Mouse (Mus musculus): ENCODE data around the gene Ece2.

Ece2 gene

GRCm38 (mm10) chr16:20692241-20692965 is 62.8 kb downstream of the Ece2 start:
- H3K36me3 ChIP-seq (ENCODE audit: control insufficient read depth, insufficient read depth, low read length, poor library complexity, severe bottlenecking): peaks cover 12% of the 10 kb centered on the region; the same call in 1 of the 2 replicates
- no peak for DNase-seq (ENCODE audit: low read depth, low spot score)
- no peaks in the 10 kb centered on the region; the same call in 1 of the 2 replicates for H3K27me3 ChIP-seq (ENCODE audit: control insufficient read depth, insufficient read depth, low read length, poor library complexity, severe bottlenecking)

GRCm38 (mm10) chr16:20693111-20693701 is 63.6 kb downstream of the Ece2 start, which contains the start of gene Fam131a:
Gene Fam131a, plus strand, starts transcription at chr16:20693241.
- DNase-seq (ENCODE audit: low read depth, low spot score): peak; percentile 71
- H3K36me3 ChIP-seq (ENCODE audit: control insufficient read depth, insufficient read depth, low read length, poor library complexity, severe bottlenecking): peaks cover 10% of the 10 kb centered on the region; the same call in 1 of the 2 replicates
- no peaks in the 10 kb centered on the region; the same call in 1 of the 2 replicates for H3K27me3 ChIP-seq (ENCODE audit: control insufficient read depth, insufficient read depth, low read length, poor library complexity, severe bottlenecking)

DNA sequence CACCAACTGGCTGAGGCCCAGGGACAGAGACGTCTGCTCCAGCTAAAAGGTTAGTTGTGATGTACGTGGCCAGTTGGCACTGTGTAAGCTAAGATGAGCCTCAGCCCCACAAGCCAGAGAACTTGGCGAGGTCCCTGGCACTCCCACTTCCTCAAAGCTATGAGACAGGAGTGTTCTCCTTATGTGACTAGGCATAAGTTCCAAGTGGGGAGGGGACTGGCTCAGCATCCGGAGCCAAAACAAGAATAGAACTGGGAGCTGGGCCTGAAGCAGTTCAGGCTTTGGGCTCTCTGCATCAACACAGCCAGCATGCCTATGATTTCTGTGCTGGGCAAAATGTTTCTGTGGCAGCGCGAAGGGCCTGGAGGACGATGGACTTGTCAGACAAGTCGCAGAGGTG is 65.2 kb downstream of the Ece2 start:
- Histone ChIP-seq H3K27me3 (ENCODE audit: control insufficient read depth, insufficient read depth, low read length, poor library complexity, severe bottlenecking) (no peaks in the 10 kb centered on the region; the same call in 1 of the 2 replicates), H3K36me3 (ENCODE audit: control insufficient read depth, insufficient read depth, low read length, poor library complexity, severe bottlenecking) (peaks cover 3% of the 10 kb centered on the region; the same call in 1 of the 2 replicates)
- no peak for DNase-seq (ENCODE audit: low read depth, low spot score)

DNA sequence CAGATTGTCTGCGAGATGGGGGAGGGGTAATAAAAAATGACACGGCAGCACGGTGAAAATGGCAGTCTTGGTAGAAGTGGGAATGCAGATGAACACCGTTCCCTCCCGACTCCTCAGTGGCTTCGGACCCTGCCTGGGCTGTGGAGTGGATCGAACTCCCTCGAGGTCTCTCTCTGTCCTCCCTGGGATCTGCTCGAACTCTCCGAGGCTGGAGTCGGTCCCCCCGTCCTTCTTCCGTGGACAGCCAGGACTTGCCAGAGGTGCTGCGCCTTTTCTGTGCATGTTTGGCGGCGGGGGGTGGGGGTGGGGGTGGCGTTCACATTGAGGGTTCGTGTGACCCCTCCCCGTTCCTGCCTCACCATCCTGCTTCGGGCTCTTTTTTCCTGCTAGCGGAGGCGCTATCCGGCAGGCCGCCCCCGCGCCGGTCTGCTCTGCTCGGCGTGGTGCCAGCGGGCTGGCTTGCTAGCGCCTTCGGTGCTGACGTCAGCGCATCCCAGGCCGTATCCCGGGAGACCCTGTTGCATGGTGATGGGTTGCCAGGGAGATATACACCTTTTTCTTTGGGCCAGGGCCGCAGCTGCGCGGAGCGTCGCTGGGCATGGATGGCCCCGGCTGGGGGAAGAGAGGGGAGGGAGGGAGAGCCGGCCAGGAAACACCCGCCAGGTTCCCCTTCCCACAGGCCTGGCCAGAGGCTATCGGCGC is 66.1 kb downstream of the Ece2 start:
- Histone ChIP-seq H3K36me3 (ENCODE audit: control insufficient read depth, insufficient read depth, low read length, poor library complexity, severe bottlenecking) (no peaks in the 10 kb centered on the region), H3K27me3 (ENCODE audit: control insufficient read depth, insufficient read depth, low read length, poor library complexity, severe bottlenecking) (no peaks in the 10 kb centered on the region; the same call in 1 of the 2 replicates)
- peak; percentile 20 for DNase-seq (ENCODE audit: low read depth, low spot score)

Measured in splenic B cell, adult 2 months (primary cell).